ENCODE assay signal across 7 mouse cellular contexts in the genomic region with DNA sequence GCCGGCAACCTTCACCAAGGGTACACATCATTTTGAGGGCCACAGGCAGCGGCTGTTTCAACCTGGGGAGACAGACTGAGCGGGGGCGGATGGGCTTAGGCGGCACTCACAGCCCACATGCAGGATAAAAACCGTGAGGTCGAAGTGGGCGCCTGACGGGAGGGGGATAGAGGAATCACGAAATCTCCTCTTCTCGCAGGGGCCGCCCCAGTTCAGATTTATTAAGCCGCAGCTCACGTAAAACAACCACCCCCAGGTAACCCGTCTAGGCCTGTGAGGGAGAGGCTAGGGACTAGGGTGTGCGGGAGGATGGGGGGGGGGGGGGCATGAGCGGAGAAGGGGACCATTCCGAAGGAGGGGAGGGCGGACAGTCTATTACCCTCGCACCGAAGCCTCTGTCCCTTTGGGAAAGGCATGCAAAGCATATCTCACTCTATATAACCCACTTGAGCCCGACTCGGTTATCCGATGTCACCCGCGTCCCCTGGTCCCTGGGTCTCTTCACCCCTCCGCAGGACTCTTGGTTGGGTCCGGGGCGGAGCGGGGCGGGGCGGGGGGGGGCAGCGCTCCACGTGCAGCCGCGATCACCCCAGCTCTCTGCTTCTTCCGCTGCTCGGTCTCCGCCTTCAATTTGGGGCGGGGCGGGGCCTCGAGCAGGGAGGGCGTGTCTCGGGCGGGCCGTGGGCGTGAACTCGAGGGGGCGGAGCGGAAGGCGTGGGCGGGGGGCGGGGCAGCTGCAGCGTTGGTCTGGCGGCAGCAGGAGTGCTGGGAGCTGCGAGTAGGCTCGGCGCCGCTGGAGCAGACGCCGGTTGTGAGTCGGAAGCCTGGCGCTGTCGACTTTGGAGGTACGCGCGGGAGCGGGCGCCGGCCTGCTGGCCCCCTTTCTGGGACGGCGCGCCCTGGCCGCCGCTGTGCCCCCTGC. TPM values are rescaled to one million over a fixed set of nuclear protein-coding genes. Genes with fewer than 3 reads are reported as not detected.
A peak's percentile ranks its signal among the peaks of the same experiment; 100 is the strongest.
DNase-seq lines count a peak whose midpoint lies in the region; ATAC-seq lines count a peak whose summit lies in the region.

Frmd6 (plus strand) TSS at position 786 of the 922 bp plus-strand sequence.

- intact Hi-C loops in left cerebral cortex, postnatal 25 days (cut with DNase I), result loop anchor here (1.0 to 5.0 kb wide), 7 partner anchors 46 to 329 kb away; no protein-coding TSS in a partner anchor

- peaks cover 4% of the 10 kb centered on the region; the same call in 1 of the 2 replicates for H3K4me1 ChIP-seq in intestine, embryonic 15.5 days (replicated peaks)
- H3K4me1 ChIP-seq in midbrain, embryonic 10.5 days, result peaks cover 45% of the 10 kb centered on the region

- H3K9me3 ChIP-seq in intestine, embryonic 15.5 days, result no peaks in the 10 kb centered on the region
- H3K9me3 ChIP-seq in midbrain, embryonic 10.5 days (replicated peaks), result no peaks in the 10 kb centered on the region

- H3K4me3 ChIP-seq in intestine, embryonic 15.5 days (replicated peaks), result peak within 1 kb of the TSS; percentile 70
- H3K4me3 ChIP-seq in midbrain, embryonic 10.5 days, result peak within 1 kb of the TSS; percentile 80

- H3K9ac ChIP-seq in intestine, embryonic 15.5 days, result peak within 1 kb of the TSS; percentile 73

- WGBS in intestine, embryonic 15.5 days, result under 1% methylated on average over 70 of the region's 75 CpGs
- WGBS in midbrain, embryonic 10.5 days, result under 1% methylated on average over 71 of the region's 75 CpGs

- DNase-seq in adrenal gland, adult (ENCODE audit: inconsistent age in 2 of 2, low spot score in 1 of 2), result peak; percentile 94 to 98
- DNase-seq in embryo, embryonic 10.5 days (ENCODE audit: low spot score), result peak; percentile 92
- peak; percentile 93 for DNase-seq in gastrocnemius, postnatal 25 days
- peak; percentile 88 to 93 for DNase-seq in left cerebral cortex, postnatal 25 days (ENCODE audit: low spot score in 2 of 2)
- peak; percentile 97 for DNase-seq in midbrain, embryonic 10.5 days (ENCODE audit: low spot score)
- DNase-seq in right cerebral cortex, postnatal 4 days, result peak; percentile 93

- H3K4me2 ChIP-seq in intestine, embryonic 15.5 days (replicated peaks), result peak within 1 kb of the TSS; percentile 72

- H3K36me3 ChIP-seq in intestine, embryonic 15.5 days, result no peaks in the 10 kb centered on the region
- no peaks in the 10 kb centered on the region for H3K36me3 ChIP-seq in midbrain, embryonic 10.5 days

- H3K27ac ChIP-seq in intestine, embryonic 15.5 days, result peak within 1 kb of the TSS; percentile 97
- H3K27ac ChIP-seq in midbrain, embryonic 10.5 days (replicated peaks), result peak within 1 kb of the TSS; percentile 94

- ATAC-seq in intestine, embryonic 15.5 days, result peak; percentile 95

- H3K27me3 ChIP-seq in intestine, embryonic 15.5 days (replicated peaks), result no peaks in the 10 kb centered on the region
- no peaks in the 10 kb centered on the region for H3K27me3 ChIP-seq in midbrain, embryonic 10.5 days (ENCODE audit: low read depth, poor library complexity, severe bottlenecking)

RNA-seq across cellular contexts. Expression of gene Frmd6, which starts in this region (rescaled TPM):
- total RNA-seq in gastrocnemius, postnatal 25 days (2021), result 10 to 100 TPM; 13.6 to 16.1 TPM
- polyA plus RNA-seq in intestine, embryonic 15.5 days (2015; fragmentation: Nextera tagmentation; extraction: Ambion mirVana), result 14.1 and 14.4 TPM in 2 replicates
- 10 to 100 TPM; 34.9 to 40.8 TPM for total RNA-seq in left cerebral cortex, postnatal 25 days (2021)
- polyA plus RNA-seq in midbrain, embryonic 10.5 days (2016; fragmentation: Nextera tagmentation; extraction: Ambion mirVana), result 18.0 and 19.2 TPM in 2 replicates

Comparison
In these comparisons a context has a peak if more than half of its experiments do, and no peak if none do; other contexts are left out.
1. Peak in every context shown above with its lines: DNase-seq, ATAC-seq, H3K4me3 ChIP-seq and H3K27ac ChIP-seq.